Comparison of ENCODE assay signal across 9 mouse cellular contexts in genomic region chr16:89909393-89910068, GRCm38 (mm10).
DNase-seq lines count a peak whose midpoint lies in the region; ATAC-seq lines count a peak whose summit lies in the region.
"Had no signal": no experiment of that assay in that cellular context is flagged by ENCODE, and none has a peak within 500 bp of the region (broad histone marks: within the 10 kb centered on the region; RNA-seq: fewer than 3 reads in every experiment).

No protein-coding gene starts in this region.

- no peaks in the 10 kb centered on the region for H3K4me1 ChIP-seq in intestine, embryonic 16.5 days (ENCODE audit: control insufficient read depth, insufficient read depth, low read length)
- H3K4me1 ChIP-seq in intestine, embryonic 15.5 days (replicated peaks) = no peaks in the 10 kb centered on the region
- peaks cover 52% of the 10 kb centered on the region for H3K4me1 ChIP-seq in forebrain, embryonic 10.5 days
- peaks cover 13% of the 10 kb centered on the region for H3K4me1 ChIP-seq in hindbrain, embryonic 16.5 days (ENCODE audit: control insufficient read depth, insufficient read depth, low read depth, low read length)

- H3K27ac ChIP-seq in intestine, embryonic 16.5 days (ENCODE audit: low read length) = no peak overlapping the region
- no peak overlapping the region for H3K27ac ChIP-seq in intestine, embryonic 15.5 days
- H3K27ac ChIP-seq in forebrain, embryonic 10.5 days = peak overlapping the region; percentile 67; the same call in 1 of the 2 replicates
- peak overlapping the region; percentile 56; the same call in 1 of the 2 replicates for H3K27ac ChIP-seq in hindbrain, embryonic 16.5 days (ENCODE audit: low read depth, low read length)

- 0 out of 2 replicates have a peak overlapping the region, but pooled peaks have one; percentile 37 for H3K9ac ChIP-seq in intestine, embryonic 16.5 days (ENCODE audit: low read depth, low read length)
- H3K9ac ChIP-seq in intestine, embryonic 15.5 days = no peak overlapping the region
- peak overlapping the region; percentile 22; the same call in 1 of the 2 replicates for H3K9ac ChIP-seq in hindbrain, embryonic 16.5 days (ENCODE audit: low read depth, low read length)

- H3K4me2 ChIP-seq in intestine, embryonic 16.5 days (ENCODE audit: low read depth, low read length) = no peak overlapping the region
- H3K4me2 ChIP-seq in intestine, embryonic 15.5 days (replicated peaks) = no peak overlapping the region
- H3K4me2 ChIP-seq in hindbrain, embryonic 16.5 days (ENCODE audit: low read length) = peak overlapping the region; percentile 45

- no peak for ATAC-seq in intestine, embryonic 16.5 days
- ATAC-seq in intestine, embryonic 15.5 days = no peak
- peak; percentile 53; the same call in 1 of the 2 replicates for ATAC-seq in hindbrain, embryonic 16.5 days
- ATAC-seq: activated CD4-positive, CD25-positive, alpha-beta regulatory T cell, adult 4 months had no signal

- no peak overlapping the region for H3K4me3 ChIP-seq in intestine, embryonic 16.5 days (ENCODE audit: low read length)
- no peak overlapping the region for H3K4me3 ChIP-seq in intestine, embryonic 15.5 days (replicated peaks)
- H3K4me3 ChIP-seq in forebrain, embryonic 10.5 days = no peak overlapping the region
- no peak overlapping the region for H3K4me3 ChIP-seq in hindbrain, embryonic 16.5 days (ENCODE audit: low read length)

- H3K27me3 ChIP-seq in intestine, embryonic 16.5 days (replicated peaks; ENCODE audit: control insufficient read depth, insufficient read depth, low read length) = no peaks in the 10 kb centered on the region
- H3K27me3 ChIP-seq in intestine, embryonic 15.5 days (replicated peaks) = no peaks in the 10 kb centered on the region
- H3K27me3 ChIP-seq in forebrain, embryonic 10.5 days (ENCODE audit: poor library complexity, severe bottlenecking) = no peaks in the 10 kb centered on the region
- no peaks in the 10 kb centered on the region for H3K27me3 ChIP-seq in hindbrain, embryonic 16.5 days (replicated peaks; ENCODE audit: control insufficient read depth, insufficient read depth, low read length)

- peak; percentile 39 for DNase-seq in cerebellum, adult 11-12 months
- no peak for DNase-seq in cerebellum, postnatal 4 days (ENCODE audit: low spot score in 2 of 2)
- DNase-seq in forebrain, embryonic 10.5 days (ENCODE audit: extremely low spot score, low spot score) = no peak
- no peak for DNase-seq in ovary, postnatal 10 days (ENCODE audit: low spot score)
- no peak for DNase-seq in retina, embryonic 14.5 days (ENCODE audit: low spot score)

- H3K9me3 ChIP-seq in intestine, embryonic 16.5 days (ENCODE audit: control insufficient read depth, low read length) = no peaks in the 10 kb centered on the region
- no peaks in the 10 kb centered on the region for H3K9me3 ChIP-seq in intestine, embryonic 15.5 days
- H3K9me3 ChIP-seq in forebrain, embryonic 10.5 days = no peaks in the 10 kb centered on the region
- H3K9me3 ChIP-seq in hindbrain, embryonic 16.5 days (ENCODE audit: control insufficient read depth, low read length) = no peaks in the 10 kb centered on the region

- 65% methylated on average over 26 of the region's 26 CpGs for WGBS in intestine, embryonic 16.5 days
- 61% methylated on average over 26 of the region's 26 CpGs for WGBS in intestine, embryonic 15.5 days
- WGBS in forebrain, embryonic 10.5 days = 85% methylated on average over 26 of the region's 26 CpGs
- WGBS in hindbrain, embryonic 16.5 days = 39% methylated on average over 26 of the region's 26 CpGs

- H3K36me3 ChIP-seq in intestine, embryonic 16.5 days (ENCODE audit: control insufficient read depth, insufficient read depth, low read length) = no peaks in the 10 kb centered on the region
- H3K36me3 ChIP-seq in intestine, embryonic 15.5 days = no peaks in the 10 kb centered on the region
- H3K36me3 ChIP-seq in forebrain, embryonic 10.5 days (replicated peaks) = no peaks in the 10 kb centered on the region; the same call in 1 of the 2 replicates
- H3K36me3 ChIP-seq in hindbrain, embryonic 16.5 days (ENCODE audit: control insufficient read depth, insufficient read depth, low read length) = no peaks in the 10 kb centered on the region

Comparison
In these comparisons a context has a peak if more than half of its experiments do, and no peak if none do; other contexts are left out.
1. H3K27ac ChIP-seq: peak in forebrain, embryonic 10.5 days (single experiment) and hindbrain, embryonic 16.5 days (single experiment); none in intestine, embryonic 16.5 days (single experiment) and intestine, embryonic 15.5 days (single experiment).